Mouse (Mus musculus) testis, adult 2 months (tissue): ENCODE results near the gene Col23a1. TPM values are rescaled to one million over a fixed set of nuclear protein-coding genes. Genes with fewer than 3 reads are reported as not detected.

Experiments
- H3K27ac ChIP-seq: fragments of 200-500 bp; 2 replicates; pipeline ENCODE4 v1.5.1; 2012; ENCODE audit warnings: low read depth, low read length; ENCODE audit not compliant: control insufficient read depth, insufficient read depth
- H3K27me3 ChIP-seq: fragments of 200-500 bp; 2 replicates; pipeline ENCODE4 v1.6.1; 2012; ENCODE audit warnings: mild to moderate bottlenecking, low read length, moderate library complexity; ENCODE audit not compliant: control insufficient read depth, insufficient read depth
- H3K36me3 ChIP-seq: fragments of 200-500 bp; 2 replicates; pipeline ENCODE4 v1.6.1; 2012; ENCODE audit warnings: mild to moderate bottlenecking, low read length; ENCODE audit not compliant: control insufficient read depth, insufficient read depth
- H3K4me1 ChIP-seq: fragments of 200-500 bp; 2 replicates; pipeline ENCODE4 v1.6.1; 2012; ENCODE audit warnings: low read length; ENCODE audit not compliant: control insufficient read depth, insufficient read depth
- H3K4me3 ChIP-seq: fragments of 200-500 bp; 2 replicates; pipeline ENCODE4 v1.5.1; 2012; ENCODE audit warnings: low read depth, mild to moderate bottlenecking, low read length, moderate library complexity, mixed read lengths; ENCODE audit not compliant: control insufficient read depth
- CTCF ChIP-seq: fragments of 200-500 bp; IDR thresholded peaks from 2 replicates; pipeline ENCODE4 v1.5.1; 2012; ENCODE audit warnings: low read depth, mild to moderate bottlenecking, inconsistent platforms, low read length, moderate library complexity; ENCODE audit not compliant: control insufficient read depth, insufficient read depth, insufficient replicate concordance
- POLR2A ChIP-seq: fragments of 200-500 bp; IDR thresholded peaks from 2 replicates; pipeline ENCODE4 v1.6.1; 2012; ENCODE audit warnings: low read depth, mild to moderate bottlenecking, inconsistent platforms, low read length, moderate library complexity; ENCODE audit not compliant: control insufficient read depth
- polyA plus RNA-seq: library from polyadenylated mRNA; depleted of rRNA; stranded (reverse); fragments of >200 nt; gene quantifications from 2 replicates; pipeline ENCODE4 v1.2.3, GENCODE M21; 2012

The Col23a1 gene
- polyA plus RNA-seq, 1 experiment, result 1.3 TPM

DNA sequence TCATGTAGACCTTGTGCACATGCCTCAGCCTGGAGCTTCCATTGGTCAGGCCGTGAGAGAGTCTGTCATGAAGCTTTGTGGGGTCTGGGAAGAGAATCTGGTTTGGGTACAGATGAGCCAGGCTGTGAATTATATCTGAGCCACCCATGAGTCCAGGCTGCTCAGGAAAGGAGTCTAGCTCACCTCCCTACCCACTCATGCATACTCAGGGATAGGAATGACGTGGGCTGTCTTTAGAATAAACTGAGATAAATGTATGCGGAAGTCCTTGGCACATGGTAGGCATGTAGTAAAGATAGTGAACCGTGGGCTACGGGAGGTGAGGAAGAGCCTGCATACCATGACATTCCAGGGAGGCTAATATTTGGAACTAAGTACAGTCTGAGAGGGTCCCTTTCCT lies 44.3 kb downstream of the Col23a1 start:
- TF ChIP-seq POLR2A (no peak), CTCF (no peak)
- H3K27ac ChIP-seq, result no peak overlapping the region
- no peaks in the 10 kb centered on the region for H3K4me1 ChIP-seq
- H3K4me3 ChIP-seq, result no peak overlapping the region
- no peaks in the 10 kb centered on the region for H3K27me3 ChIP-seq
- H3K36me3 ChIP-seq, result no peaks in the 10 kb centered on the region

GRCm38 (mm10) chr11:51337585-51337984 lies 47.9 kb downstream of the Col23a1 start:
- Histone ChIP-seq H3K36me3 (no peaks in the 10 kb centered on the region), H3K4me3 (no peak overlapping the region), H3K27ac (no peak overlapping the region), H3K27me3 (no peaks in the 10 kb centered on the region), H3K4me1 (no peaks in the 10 kb centered on the region)
- no peak for TF ChIP-seq POLR2A
- TF ChIP-seq CTCF, result no peak

DNA sequence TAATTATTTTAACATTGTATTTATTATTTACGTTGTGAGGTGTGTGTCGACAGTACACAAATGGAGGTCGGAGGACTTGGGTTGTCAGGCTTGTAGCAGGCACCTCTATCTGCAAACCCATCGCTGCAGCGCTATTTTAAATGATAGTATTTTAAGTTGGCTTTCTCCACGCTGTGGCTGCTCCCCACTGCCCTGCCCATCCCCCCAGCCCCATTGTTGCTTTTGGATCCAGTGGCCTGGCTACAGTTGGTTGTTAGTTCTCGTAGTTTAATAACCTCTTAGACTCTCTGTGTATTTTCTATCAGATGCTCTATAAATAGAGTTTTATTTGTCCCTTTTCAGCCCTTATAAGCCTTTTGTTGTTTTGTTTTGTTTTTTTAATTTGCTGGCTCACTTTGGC lies 48.7 kb downstream of the Col23a1 start:
- Histone ChIP-seq H3K36me3 (no peaks in the 10 kb centered on the region), H3K4me1 (no peaks in the 10 kb centered on the region), H3K27ac (no peak overlapping the region), H3K27me3 (no peaks in the 10 kb centered on the region), H3K4me3 (no peak overlapping the region)
- no peak for TF ChIP-seq POLR2A
- no peak for TF ChIP-seq CTCF

- Histone ChIP-seq H3K36me3 (no peaks in the 10 kb centered on the region), H3K4me1 (peaks cover 3% of the 10 kb centered on the region), H3K27me3 (no peaks in the 10 kb centered on the region), H3K4me3 (no peak overlapping the region), H3K27ac (no peak overlapping the region)
- TF ChIP-seq POLR2A (no peak), CTCF (no peak)
Observed at GRCm38 (mm10) chr11:51341091-51341490, 51.4 kb downstream of the Col23a1 start.

DNA sequence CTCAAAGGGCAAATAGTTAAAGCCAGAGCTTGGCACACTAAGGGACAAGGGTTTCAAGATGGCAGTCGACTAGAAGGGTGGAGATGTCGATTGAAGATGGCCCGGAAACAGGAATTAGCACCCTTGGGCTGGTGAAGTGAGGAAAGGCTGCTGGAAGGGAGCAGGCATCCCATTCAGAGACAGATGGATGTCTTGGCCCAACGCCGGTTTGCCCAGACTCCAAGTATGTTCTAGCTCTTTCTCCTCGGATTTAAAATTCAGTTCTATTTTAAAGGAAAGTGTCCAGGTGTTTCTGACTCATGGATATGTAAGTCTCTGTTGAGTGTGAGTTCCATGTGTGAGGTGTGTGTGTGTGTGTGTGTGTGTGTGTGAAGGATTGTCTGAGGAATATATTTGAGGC lies 53.1 kb downstream of the Col23a1 start:
- peaks cover 3% of the 10 kb centered on the region for H3K4me1 ChIP-seq
- H3K36me3 ChIP-seq, result no peaks in the 10 kb centered on the region
- TF ChIP-seq POLR2A (no peak), CTCF (no peak)
- H3K27me3 ChIP-seq, result no peaks in the 10 kb centered on the region
- H3K27ac ChIP-seq, result no peak overlapping the region
- no peak overlapping the region for H3K4me3 ChIP-seq

DNA sequence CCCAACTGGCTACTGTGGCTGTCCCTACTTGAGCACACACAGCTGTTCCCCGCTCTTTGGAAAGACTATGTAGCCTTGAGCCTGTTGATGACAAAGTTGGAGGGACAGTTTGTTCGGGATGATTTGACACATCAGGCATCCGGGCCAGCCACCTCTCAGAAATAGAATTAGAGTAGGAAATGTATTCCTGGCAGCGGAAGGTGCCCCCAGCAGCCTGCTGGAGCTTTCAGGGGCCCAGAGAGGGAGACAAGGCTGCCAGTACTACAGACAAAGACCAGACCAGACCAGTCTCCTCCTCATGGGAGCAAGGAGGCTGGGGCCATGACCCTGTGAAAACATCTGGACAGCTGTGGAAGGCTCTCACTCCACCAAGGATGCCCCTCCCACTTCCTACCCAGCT lies 53.6 kb downstream of the Col23a1 start:
- Histone ChIP-seq H3K27me3 (no peaks in the 10 kb centered on the region), H3K27ac (no peak overlapping the region), H3K36me3 (no peaks in the 10 kb centered on the region), H3K4me1 (peaks cover 3% of the 10 kb centered on the region), H3K4me3 (no peak overlapping the region)
- TF ChIP-seq POLR2A (no peak), CTCF (no peak)

- no peaks in the 10 kb centered on the region for H3K36me3 ChIP-seq
- H3K4me1 ChIP-seq, result peaks cover 3% of the 10 kb centered on the region
- TF ChIP-seq CTCF (no peak), POLR2A (no peak)
- no peaks in the 10 kb centered on the region for H3K27me3 ChIP-seq
- no peak overlapping the region for H3K4me3 ChIP-seq
- H3K27ac ChIP-seq, result no peak overlapping the region
Observed at GRCm38 (mm10) chr11:51343728-51344289, 54.1 kb downstream of the Col23a1 start.

GRCm38 (mm10) chr11:51345481-51346465 lies 56.1 kb downstream of the Col23a1 start:
- TF ChIP-seq CTCF, result no peak
- no peak for TF ChIP-seq POLR2A
- H3K27ac ChIP-seq, result no peak overlapping the region
- no peaks in the 10 kb centered on the region for H3K27me3 ChIP-seq
- peaks cover 3% of the 10 kb centered on the region for H3K4me1 ChIP-seq
- no peaks in the 10 kb centered on the region for H3K36me3 ChIP-seq
- no peak overlapping the region for H3K4me3 ChIP-seq
